Mouse (Mus musculus) heart, postnatal 4 days (tissue): Measurements from ENCODE around the gene Rad51ap2. TPM values are rescaled to one million over a fixed set of nuclear protein-coding genes. Genes with fewer than 3 reads are reported as not detected.

ENCODE experiments used
- DNase-seq: peaks from one replicate; pipeline ENCODE4 v3.0.0; 2021
- total RNA-seq, 2 experiments: library from RNA; stranded (reverse); gene quantifications; 2 replicates each; pipeline ENCODE4 v1.2.3; 2021

The Rad51ap2 gene
- not detected for total RNA-seq

DNA sequence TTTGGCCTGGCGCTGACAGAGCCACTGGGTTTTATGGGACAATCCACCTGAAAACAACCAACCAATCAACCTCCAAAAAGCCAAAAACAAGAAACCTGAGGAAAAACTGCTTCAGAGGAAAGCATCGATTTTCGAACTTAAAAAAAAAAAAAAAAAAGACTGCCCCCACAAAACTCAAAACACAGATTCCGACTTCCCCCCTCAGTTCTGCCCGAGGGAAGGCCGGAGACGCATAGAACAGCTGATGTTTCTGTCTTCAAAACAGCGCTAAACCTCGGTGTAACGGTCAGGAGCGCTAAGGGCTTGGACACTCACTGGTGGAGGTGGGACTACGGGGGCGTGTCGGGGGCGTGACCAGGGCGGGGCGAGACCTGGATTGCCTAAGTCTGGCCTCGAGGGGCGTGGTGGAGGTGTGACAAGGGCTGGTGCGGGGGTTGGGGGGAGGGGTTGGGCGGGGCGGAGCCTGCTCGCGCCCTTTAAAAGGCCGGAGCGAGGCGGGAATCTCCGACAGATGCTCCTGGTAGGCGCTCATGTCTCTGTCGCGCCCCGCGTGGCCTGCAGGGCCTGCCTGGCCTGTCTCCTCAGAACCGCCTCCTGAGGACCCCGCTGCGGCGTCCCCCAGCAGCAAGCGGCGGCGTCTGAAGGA lies at the start of gene Rad51ap2:
Gene Rad51ap2 (plus strand): TSS at position 531 of the 646 bp plus-strand sequence.
- DNase-seq, result peak; percentile 93

DNA sequence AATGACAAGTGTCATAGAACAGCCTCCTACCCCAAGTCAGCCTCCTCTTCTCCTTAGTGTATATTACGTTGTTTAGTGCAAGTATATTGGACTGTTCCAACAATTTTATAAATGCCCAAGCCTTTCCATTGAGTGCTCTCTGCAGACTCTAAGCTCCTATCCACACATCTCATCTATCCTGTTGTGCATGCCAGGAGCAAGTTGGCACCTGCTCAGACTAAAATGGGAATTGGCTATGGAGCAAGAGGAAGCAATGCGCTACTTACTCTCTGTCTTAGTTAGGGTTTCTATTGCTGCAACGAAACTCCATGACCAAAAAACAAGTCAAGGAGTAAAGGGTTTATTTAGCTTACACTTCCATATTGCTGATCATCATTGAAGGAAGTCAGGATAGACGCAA lies 48.2 kb upstream of the Rad51ap2 start:
- no peak for DNase-seq

DNA sequence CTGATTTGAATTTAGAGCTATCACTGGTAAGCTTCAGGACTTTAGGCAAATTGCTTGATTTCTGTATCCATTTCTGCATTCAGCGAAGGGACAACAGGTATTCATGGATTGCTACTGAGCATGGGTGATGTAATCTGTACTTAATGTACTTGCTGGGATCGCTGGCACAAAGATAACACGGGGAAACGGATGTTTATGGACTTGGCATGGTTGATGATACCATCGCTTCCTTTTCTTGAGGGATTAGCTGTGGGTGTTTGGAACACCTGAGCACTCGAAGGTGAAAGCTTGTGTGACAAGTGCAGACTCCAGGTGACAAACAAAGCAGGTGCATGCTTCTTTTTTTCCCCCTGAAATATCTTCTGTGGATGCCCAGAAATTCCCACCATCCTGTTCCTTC lies 37.8 kb upstream of the Rad51ap2 start:
- no peak for DNase-seq

DNA sequence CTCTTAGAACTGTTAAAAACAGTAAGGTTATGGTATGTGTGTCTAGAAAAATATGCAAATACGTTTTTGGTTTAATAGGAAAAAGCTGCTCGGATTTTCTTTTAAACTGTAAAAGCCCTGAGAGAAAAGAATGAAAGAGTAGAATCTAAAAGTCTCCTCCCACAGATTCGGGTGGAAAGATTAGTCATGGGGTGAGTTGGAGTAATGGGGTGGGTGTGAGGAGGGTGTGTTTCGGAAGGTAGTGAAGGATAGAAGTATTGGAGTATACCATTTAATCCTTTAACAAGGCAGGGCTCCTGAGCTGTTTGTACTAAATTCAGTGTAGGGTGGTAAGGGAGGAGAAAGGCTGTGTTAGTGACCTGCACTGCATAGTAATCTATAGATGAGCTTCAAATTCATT lies 28.5 kb upstream of the Rad51ap2 start:
- DNase-seq, result no peak

DNA sequence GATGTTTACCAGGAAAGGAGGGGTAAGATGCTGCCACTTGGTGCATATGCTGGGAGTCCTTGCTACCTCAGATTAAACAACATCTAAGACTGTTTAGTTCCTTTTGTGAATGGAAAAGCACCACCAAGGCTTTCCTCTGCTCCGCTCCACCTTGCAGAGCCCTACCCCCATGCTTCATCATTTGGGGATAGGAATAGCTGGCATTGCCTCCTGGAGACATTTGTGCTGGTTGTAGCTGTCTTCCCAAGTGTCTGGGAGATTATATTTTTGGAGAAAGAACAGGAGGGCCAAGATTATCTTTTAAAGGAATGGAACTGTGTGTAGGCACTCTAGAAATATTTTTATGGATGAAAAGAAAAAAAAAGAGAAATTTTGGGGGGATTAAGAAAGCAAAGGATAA lies 22.8 kb upstream of the Rad51ap2 start:
- no peak for DNase-seq

DNA sequence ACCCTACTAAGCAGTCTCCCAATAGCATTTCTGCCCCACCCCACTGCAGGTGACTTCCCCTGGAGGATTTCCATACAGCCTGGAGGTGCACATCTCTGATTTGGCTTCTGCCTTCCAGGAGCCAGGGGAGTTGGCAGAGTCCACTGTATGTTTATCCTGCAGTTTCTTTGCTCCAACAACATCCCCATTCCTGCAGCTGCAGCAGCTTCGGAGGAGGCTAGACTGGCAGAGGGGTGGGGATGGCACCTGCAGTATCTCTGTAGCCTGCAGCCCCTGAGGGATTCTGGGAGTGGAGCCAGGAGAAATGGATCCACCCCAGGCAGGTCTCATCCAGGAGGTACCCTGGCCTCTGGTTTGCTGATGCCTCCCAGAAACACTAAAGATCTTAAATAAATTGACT lies 22.2 kb upstream of the Rad51ap2 start:
- no peak for DNase-seq

DNA sequence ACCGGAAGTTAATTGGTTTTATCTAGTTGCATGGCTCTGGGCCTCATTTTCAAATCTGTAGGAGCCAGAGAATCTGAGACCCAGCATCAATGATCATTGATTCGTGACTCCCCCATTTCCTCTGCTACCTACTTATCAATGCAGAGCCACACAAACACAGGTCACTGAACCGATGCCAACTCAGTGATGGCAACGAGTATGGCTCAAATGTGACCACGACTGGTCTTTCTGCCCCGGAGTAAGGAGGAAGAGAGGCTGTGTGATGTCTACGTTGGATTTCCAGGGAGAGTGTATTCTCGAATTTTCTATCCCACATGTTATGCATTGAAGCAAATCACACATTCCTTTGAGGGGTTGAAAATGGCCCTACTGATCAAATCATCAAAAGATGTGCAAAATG lies 21.4 kb upstream of the Rad51ap2 start:
- DNase-seq, result no peak

DNA sequence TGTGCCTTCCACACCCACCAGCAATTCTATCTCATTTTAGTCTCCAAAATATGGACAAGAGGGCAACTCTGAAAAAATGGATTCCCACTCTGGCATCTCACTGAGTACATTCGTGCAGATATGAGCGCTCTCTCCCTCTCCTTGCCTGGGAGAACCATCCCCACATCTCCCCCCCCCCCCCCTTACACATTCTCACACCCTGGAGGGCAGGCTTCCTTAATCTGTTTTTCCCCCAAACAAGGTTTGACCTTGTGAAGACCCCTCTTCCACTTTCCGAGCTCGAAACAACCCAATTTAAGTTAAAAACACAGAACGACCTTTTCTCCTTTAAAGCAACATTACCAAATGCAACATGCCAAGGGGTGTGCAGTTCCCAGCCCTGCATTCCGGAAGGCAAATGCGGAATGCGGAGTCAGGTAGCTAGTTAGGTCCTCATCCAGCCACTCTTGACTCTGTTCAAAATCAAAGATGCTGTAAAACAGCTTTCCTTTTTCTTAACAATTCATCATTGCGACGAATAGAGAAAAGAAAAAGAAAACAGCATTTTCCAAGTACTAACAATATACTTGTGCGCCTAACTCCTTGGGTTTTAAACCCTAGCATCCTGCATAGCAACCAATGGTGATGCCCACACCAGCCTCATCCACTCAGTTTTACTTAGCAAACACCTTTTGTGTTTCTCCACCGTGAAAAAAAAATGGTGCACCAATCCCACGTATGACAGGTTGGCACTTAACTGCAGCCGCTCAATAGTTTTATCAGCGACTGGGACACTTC lies 20.4 kb upstream of the Rad51ap2 start:
- no peak for DNase-seq

DNA sequence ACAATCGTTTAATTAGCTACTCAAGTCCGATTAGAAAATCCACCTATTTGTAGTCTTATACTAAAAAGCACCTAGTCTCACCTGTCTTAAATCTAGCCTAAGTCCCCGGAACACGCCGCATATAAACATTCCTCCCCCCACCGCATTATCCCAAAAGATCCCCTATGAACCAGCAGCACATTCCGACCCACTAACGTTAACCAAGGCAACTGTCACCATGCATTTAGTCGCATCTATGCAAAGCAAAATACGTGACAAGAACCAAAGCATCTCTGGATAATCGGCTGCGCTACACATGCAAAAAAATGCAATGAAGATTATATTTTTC lies 19.9 kb upstream of the Rad51ap2 start:
- DNase-seq, result no peak

DNA sequence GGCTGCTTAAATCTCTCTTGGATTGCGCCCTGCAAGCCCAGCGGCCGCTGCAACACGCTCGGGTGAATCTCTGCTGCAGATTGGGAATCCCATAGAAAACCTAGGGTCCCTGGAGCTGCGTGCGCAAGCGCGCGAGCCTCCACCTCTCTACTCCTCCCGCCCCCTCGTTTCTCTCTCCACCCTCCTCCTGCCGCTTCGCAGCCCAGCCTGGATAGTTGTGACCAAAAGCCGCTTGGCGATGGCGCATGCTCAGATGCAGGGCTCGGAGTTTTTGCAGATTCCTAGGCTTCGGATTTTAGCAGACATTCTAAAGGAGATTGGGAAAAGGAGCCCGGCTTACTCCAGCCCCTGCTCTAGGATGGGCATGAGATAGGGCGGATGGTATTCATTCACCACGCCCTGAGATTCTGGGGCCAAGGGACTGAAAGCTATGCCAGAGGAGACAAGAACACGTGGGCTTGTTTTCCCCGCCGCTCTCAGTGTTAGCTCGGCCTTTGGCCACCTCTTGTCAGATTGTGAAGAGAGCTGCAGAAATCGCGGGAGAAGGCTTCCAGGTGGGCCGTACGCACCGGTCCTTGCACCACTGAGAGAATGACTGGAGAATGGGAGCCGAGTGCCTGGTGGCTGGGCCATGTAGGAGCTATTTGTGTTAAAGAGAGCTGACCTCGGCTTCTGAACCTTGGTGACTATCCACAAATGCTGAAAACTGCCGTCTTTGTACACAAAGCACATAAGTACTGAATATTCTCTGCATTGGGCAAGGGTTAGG lies 19.2 kb upstream of the Rad51ap2 start, which contains the start of gene Vsnl1:
Gene Vsnl1 (minus strand): TSS at position 117 of the 769 bp plus-strand sequence.
- DNase-seq, result peak; percentile 75

DNA sequence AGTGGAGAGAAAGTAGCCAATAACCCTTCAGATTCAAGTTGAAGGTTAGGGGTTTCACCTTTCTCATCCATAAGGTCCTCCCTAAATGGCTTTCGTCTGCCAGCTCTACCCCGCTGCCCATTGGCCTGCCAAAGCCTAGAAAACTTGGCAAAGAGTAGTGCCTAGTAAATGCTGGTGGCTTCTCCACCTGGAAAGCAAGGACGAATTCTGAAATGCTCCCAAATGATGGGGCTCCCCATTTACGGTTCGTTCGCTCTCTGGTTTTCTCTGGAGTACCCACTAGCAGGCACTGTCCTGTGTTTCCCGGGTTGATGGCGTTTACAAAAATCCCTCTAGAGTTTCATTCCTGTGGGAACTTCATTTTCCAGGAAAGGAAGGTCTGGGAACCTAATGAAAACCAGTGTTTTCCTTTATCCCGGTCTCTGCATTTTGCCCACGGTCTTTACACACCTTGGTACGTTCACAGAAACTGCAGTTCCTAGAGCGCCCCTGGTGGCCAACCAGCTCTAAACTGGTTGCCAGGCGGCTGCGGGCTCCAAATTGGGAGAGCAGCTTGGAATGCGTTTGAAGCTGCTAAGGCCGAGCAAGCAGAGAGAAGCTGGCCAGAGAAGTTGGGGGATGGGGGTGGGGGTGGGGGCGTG lies 18.5 kb upstream of the Rad51ap2 start:
- peak; percentile 83 for DNase-seq

DNA sequence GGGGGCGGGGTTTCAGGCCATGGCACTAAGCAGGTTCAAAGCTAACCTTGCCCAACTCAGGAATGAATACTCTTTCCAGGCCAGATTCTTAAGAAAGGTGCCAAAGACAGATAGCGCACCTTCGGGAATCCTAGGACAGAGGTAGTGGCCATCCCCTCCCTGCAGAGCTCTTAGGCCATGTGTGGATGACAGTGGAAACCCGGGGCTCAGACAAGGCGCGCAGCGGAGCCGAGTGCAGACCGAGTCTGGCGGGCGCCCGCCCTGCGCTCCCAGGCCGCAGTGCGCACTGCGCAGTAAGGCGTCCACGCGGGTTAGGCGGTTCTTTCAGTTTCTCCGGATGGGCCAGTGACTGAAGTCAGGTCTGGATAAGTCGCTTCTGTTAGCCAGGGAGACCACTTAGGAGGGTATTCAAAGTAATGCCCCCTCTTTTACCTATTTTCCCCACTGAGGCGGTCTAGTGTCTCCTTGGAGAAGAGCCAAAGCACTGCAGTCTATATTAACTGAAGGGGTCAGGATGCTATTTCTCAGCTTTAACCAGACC lies 17.9 kb upstream of the Rad51ap2 start:
- DNase-seq, result no peak

DNA sequence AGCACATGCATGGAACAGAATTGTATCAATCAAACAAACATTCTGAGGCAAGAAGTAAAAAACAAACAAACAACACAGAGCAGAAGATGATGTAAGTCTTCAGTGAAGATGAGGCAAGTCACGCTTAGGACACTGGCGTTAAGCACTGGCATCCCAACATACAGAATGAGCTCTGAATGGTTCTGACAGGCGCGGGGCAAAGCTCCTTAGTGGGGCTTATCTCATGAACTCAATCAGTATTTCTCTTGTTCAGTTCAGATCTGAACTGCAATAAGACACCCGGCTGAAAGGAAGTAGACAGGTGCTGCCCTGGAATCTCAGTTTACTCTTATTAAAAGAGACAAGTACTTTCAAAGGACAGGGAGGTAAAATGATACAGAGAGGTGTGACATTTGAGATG lies 1.7 kb upstream of the Rad51ap2 start:
- no peak for DNase-seq

DNA sequence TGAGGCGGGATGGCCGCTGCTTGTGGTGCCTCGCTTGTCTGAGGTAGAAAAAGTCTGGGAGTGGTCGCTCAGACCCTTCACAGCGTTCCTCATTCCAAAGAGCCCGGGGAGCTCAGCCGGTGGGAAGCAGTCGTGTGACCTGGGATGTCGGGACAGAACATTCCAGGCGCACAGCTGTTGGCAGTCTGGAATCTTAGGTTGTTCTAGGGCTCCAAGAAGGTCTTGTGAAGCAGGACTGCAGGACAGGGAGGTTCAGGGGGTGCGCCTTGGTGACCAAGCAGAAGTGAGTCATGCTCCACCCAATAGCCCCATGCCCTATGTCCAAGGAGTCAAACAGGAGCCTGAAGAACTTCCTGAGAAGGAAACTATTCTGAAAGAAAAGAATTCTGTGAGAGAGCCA lies 334 bp downstream of the Rad51ap2 start:
- no peak for DNase-seq

DNA sequence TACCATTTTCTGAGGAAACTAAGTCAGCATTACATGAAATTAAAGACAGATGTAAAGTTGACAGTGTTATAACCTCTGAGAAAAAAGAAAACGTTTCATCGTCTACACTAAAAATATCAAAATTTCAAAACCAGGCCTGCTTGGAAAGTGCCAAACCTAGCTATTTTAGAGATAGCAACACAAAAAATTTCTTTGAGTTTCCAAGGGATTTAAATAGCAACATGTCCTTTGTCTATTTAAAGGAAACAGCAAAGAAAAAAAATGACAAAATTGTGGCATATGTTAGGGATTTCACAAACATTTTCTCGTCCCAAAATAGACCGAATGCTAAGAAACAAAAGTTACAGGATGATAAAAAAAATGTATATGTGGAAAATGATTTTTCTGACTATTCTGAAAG lies 753 bp downstream of the Rad51ap2 start:
- DNase-seq, result no peak

Other genes with a start within 250 kb of the Rad51ap2 start
- gene Msgn1, start 247.1 kb upstream of the Rad51ap2 start, total RNA-seq, result not detected
- 1 to 10 TPM; 7.1 to 7.3 TPM for gene Gen1, start 190.3 kb upstream of the Rad51ap2 start, total RNA-seq
- 10 to 100 TPM; 60.5 to 62.7 TPM for gene Smc6, start 190.2 kb upstream of the Rad51ap2 start, total RNA-seq
- gene Vsnl1, start 19.5 kb upstream of the Rad51ap2 start, total RNA-seq, result 1 to 10 TPM; 3.6 to 5.0 TPM